Mouse (Mus musculus): ENCODE measurements around the gene Cdk2ap1.
"Not testable (repeated sequence)": the region's sequence is repeated elsewhere in the genome, so short reads cannot be mapped to it uniquely, and the experiment has no call there.

Cdk2ap1 gene

GRCm38 (mm10) chr5:124351604-124352003, 11.3 kb downstream of the Cdk2ap1 start:
- DNase-seq (ENCODE audit: low spot score in 2 of 2): no peak

DNA sequence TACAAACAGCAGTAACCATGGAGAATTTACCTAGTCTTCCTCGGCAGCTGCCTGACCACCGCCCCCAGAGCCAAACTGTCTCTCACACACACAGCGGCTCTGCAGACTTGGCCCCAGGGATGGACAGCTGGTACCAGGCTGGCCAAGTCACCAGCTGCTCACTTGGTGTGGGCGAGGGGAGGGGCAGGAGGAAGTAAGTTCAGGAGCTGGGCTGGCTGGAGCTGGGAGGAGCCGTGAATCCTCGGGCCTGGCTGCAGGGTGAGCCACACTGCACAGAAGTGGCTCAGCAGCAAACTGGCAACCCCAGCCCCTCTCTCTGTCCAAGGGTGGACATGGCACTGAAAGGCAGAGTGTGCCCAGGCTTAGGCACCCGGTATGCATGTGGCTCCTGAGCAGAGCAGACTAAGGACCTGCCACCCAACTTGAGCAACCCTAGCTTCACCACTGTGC, 11.7 kb downstream of the Cdk2ap1 start:
- DNase-seq (ENCODE audit: low spot score in 2 of 2): peak in 1 of 2 experiments; percentile 55

DNA sequence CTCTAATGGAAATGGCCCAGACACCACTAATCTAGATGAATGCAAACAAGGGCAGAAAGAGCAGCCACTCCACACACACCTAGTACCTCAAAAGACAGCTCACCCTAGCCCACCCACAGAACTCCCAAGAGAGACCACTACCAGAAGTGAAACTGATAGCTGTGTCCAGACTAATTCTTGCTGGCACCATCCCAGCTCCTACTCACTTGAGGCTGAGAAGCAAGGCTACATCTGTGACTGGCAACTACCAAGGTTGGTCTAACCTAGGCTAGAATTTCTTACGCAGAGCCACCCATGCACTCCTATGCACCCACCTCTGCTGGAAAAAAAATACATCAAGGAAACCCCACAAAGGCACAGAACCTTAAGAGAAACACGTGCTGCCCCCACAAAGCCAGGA, 12.5 kb downstream of the Cdk2ap1 start:
- no peak for DNase-seq (ENCODE audit: low spot score in 2 of 2)

DNA sequence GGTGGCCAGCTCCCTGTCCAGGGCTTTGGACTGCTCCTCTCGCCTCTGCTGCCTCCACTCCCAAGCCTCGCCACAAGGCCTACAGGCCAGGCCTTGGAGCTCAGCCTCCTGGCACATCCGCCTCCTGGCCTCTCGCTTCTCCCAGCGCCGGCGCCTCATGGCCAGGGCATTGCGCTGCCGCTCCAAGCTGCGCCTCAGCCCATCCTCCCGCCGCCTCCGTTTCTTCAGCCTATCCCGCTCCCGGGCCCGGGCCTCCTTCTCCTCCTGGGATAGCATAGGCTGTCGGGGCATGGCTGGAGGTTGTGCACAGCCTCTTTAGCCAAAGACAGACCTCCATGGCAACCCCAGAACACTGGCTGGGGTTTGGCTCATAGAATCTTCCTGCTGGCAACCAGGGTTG, 13.7 kb downstream of the Cdk2ap1 start:
- DNase-seq (ENCODE audit: low spot score in 2 of 2): peak in 1 of 2 experiments; percentile 11

DNA sequence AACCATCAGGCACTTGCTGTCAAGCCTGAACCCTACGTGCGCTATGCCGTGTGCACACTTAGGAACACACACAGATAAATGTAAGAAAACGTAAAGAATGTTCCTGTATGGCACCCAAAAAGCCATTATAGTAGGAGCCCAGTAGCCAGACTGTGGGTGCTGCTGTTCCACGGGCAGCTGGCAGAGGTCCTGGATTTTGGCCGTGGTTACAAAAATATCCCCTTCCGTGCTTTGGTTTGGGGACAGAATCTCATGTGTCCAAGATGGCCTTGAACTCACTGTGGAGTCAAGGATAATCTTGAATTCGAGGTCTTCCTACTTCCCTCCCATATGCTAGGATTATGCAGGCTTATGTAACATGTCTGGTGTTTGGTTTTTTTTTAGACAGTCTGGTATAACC, 20.0 kb downstream of the Cdk2ap1 start:
- no peak for DNase-seq (ENCODE audit: low spot score in 2 of 2)

DNA sequence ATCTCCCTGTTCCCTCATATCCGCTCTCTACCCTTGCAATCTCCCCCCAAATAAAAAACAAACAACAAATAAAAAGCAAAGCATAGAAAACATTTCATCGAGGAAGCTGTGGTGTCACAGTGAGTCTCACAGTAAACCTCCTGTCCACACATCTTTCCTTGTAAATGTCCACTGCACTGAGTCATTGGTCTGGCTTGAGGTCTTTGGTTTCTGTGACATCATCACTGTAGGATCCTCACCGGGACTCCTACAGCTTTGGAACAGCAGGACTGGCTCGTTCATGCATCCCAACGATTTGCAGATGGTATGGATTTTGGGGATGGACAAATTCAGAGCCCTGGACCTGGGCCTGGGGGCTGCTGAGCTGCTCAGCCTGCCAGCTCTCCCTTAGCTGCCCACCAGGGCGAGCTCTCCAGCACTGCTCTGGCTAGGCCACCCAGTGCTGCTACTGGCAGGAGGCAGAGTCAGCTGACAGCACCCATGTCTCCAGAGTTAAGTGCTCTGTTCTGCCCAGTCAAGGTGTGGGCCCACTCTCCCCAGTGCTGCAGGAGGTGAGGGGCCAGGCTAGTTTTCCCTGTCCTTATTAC, 21.0 kb downstream of the Cdk2ap1 start:
- not testable (repeated sequence) for DNase-seq (ENCODE audit: low spot score in 2 of 2)

DNA sequence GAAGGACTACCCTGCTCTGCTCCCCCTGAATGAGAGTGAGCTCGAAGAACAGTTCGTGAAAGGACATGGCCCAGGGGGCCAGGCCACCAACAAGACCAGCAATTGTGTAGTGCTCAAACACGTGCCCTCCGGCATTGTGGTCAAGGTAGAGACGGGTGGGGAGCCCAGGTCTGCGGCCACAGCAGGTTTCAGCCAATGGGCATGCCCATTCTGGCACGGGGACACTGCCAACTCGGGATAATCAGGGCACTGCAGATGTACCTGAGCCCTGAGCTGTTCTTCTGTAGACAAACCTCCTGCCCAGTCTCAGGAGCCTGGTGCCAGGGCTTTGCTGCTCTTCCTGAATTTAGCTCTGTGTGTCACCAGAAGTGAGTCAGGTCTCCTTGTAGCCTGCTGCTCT, 24.1 kb downstream of the Cdk2ap1 start:
- DNase-seq (ENCODE audit: low spot score in 2 of 2): no peak

DNA sequence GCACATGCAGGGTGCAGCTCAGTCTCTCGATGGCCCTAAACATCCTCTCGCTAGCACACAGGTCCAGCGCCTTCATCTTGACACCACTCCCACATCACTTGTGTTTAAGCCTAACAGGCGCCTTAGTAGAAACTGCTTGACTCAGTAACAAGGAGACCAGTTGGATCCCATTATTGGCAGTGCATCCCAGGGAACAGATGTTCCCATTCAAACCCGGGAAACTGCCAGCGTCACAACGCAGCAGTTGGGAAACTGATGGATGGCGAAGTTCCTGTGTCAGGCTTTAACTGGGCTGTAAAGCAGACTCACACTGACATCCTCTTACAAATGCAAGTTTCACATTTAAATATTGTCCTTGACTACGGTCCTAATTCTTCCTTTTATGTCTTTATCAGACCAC, 25.0 kb downstream of the Cdk2ap1 start:
- no peak for DNase-seq (ENCODE audit: low spot score in 2 of 2)

GRCm38 (mm10) chr5:124337103-124337502, 25.8 kb downstream of the Cdk2ap1 start:
- DNase-seq (ENCODE audit: low spot score in 2 of 2): no peak

GRCm38 (mm10) chr5:124334392-124334791, 28.5 kb downstream of the Cdk2ap1 start:
- DNase-seq (ENCODE audit: low spot score in 2 of 2): no peak

DNA sequence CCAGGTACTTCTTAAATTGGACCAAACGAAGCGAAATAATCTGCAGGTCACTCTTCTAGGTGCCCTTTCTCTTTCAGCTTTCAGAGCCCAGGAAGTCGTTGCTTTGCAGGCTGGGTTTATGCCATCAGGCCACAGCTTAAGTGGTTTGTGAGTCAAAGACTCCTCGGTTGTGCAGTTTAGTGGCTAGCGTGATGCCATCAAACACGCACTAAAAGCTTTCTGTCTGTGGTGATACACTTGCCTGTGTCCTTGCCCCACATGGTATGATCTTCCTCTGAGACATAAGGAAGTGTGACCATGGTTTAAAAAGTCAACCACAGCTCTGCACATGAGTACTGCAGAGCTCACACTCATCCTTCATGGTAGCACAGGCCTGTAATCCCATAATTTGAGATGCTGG, 32.8 kb downstream of the Cdk2ap1 start:
- no peak for DNase-seq (ENCODE audit: low spot score in 2 of 2)

GRCm38 (mm10) chr5:124327510-124328364, 35.1 kb downstream of the Cdk2ap1 start, which contains the start of the genes Mphosph9 and 2810006K23Rik:
Gene Mphosph9, minus strand, starts transcription at chr5:124327972.
Gene 2810006K23Rik, plus strand, starts transcription at chr5:124328089.
- peak; percentile 99 for DNase-seq (ENCODE audit: low spot score in 2 of 2)

DNA sequence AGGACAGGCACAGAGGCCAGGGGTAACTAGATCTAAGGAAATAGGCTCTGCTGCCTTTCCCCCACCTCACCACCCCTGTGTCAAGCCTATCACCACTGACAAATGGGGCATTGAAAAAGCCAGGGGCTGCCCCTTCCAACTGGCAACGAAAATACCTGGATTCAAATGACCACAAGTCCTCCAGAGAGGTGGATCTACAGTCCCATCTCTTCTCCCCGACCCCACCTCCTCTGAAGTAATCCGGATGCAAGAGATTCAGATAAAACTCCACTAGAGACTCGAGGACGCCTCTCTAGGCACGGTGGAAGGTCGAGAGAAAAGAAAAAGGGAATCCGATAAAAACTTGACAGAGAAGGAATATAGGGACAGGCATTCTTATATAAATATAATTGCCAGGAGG, 36.1 kb downstream of the Cdk2ap1 start:
- DNase-seq (ENCODE audit: low spot score in 2 of 2): no peak

- no peak for DNase-seq (ENCODE audit: low spot score in 2 of 2)
Observed at GRCm38 (mm10) chr5:124317648-124318047, 45.2 kb downstream of the Cdk2ap1 start.

GRCm38 (mm10) chr5:124315941-124316340, 46.9 kb downstream of the Cdk2ap1 start:
- DNase-seq (ENCODE audit: low spot score in 2 of 2): no peak

DNA sequence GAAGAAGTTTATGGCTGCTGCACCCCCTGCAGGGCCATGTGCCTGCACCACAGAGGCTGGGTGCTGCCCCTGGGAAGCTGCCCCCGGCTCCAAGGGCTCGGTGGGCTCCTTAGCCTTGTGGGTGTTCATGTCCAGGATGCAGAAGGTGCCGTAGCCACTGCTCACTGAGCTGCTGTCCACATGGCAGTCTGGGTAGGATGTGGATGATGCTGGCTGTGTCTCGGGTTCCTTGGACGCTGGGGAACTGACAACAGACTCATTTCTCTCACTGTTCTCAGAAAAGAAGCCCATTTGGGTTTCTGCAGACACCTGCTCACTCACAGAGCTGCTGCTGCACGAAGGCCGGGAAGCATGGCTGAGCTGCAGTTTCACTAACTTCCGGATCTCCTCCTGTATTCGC, 47.4 kb downstream of the Cdk2ap1 start:
- no peak for DNase-seq (ENCODE audit: low spot score in 2 of 2)

DNA sequence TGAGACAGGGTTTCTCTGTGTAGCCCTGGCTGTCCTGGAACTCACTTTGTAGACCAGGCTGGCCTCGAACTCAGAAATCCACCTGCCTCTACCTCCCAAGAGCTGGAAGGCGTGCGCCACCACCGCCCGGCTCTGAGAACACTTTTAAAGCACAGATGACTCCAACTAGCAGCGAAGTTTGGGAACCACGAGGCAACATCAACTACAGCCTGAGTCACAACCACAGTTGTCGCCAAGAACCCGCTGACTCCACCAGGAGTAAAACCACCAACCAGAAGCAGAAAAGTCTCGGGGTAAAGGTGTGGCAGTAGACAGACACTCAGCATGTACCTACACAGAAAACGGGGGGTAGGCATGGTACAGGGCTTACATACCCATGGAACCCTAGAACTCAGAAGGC, 52.8 kb downstream of the Cdk2ap1 start:
- no peak for DNase-seq (ENCODE audit: low spot score in 2 of 2)

GRCm38 (mm10) chr5:124309155-124309554, 53.7 kb downstream of the Cdk2ap1 start:
- no peak for DNase-seq (ENCODE audit: low spot score in 2 of 2)

GRCm38 (mm10) chr5:124302853-124303252, 60.0 kb downstream of the Cdk2ap1 start:
- not testable (repeated sequence) for DNase-seq (ENCODE audit: low spot score in 2 of 2)

DNA sequence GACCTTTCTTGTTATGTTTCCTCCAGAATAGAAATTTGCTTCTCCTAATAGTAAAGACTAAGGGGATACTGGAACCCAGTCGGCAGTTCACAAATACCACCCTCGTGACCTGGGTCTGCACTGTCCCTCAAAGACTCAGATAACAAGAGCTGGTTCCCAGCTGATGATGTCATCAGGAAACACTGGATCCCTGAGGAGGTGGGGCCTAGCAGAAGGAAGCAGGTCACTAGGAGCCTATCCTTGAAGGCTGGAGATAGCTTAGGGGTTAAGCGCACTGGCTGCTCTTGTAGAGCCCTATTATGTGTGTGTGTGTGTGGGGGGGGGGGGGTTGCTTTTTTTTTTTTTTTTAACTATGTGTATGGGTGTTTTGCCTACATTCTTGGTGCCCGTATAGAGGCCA, 62.8 kb downstream of the Cdk2ap1 start:
- no peak for DNase-seq (ENCODE audit: low spot score in 2 of 2)

GRCm38 (mm10) chr5:124299307-124299706, 63.6 kb downstream of the Cdk2ap1 start:
- DNase-seq (ENCODE audit: low spot score in 2 of 2): not testable (repeated sequence)

DNA sequence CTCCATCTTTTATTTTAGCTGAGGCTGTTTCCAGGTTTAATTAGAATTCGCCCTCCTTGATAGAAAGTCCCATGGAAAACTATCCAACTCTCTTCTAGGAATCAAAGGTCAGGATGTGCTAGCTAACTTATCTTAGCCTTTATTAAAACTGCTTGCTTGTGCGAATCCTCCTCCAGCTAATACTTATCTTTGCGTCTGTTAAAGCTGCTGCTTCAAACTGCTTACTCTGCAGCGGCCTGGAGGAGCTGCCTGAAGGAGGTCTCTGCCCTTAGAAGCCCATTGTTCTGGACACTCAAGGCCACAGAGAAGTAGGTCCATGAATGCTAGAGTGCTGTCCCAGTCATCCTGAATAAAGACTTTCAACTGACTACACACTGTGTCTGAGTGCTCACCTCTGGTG, 66.4 kb downstream of the Cdk2ap1 start:
- no peak for DNase-seq (ENCODE audit: low spot score in 2 of 2)
